Mouse (Mus musculus) heart, postnatal 4 days (tissue): ENCODE data around the gene Slc6a16. TPM values are rescaled to one million over a fixed set of nuclear protein-coding genes. Genes with fewer than 3 reads are reported as not detected.

Experiments
- DNase-seq: peaks from one replicate; pipeline ENCODE4 v3.0.0; 2021
- total RNA-seq, 2 experiments: library from RNA; stranded (reverse); gene quantifications; 2 replicates each; pipeline ENCODE4 v1.2.3; 2021

The Slc6a16 gene
- total RNA-seq, 2 experiments from 2014 or later = 0.18 TPM; not detected in 1

DNA sequence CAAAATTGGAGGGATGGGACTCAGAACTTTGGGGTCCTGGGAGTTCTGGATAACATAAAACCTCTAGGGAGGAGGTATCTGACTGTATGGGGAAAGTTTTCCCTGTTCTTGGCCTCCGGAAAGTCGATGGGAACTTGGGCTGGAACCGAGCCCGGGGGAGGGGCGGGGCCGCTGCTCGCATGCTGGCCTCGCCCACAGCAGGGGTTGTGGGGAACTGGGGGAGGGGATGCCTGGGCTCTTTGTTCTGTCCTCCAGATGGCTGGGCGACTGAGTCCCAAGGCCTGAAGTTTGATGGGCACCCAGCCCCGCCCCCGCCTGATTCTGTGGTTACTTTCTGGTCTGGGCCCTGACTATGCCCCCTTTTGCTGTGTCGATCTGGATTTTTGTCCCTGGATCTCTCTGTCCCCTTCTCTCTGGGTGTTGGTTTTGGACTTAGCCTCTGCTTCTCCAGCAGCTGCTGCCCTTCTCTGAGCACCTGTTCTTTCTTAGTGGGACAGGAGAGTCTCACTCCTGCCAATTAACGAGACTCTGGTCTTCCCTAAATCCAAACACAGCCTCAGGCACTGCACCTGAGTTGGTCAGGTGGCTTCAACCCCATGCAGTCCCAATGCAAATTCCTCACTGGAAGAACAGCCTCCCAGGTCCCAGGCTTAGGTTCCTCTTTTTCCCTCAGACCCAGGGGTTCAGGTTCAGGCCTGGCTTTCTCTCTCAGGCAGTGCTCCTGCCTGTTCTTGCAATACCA lies 24.3 kb upstream of the Slc6a16 start:
- peak; percentile 88 for DNase-seq

- DNase-seq = no peak
Observed at GRCm38 (mm10) chr7:45221680-45222079, 19.2 kb upstream of the Slc6a16 start.

GRCm38 (mm10) chr7:45224826-45225225 lies 16.1 kb upstream of the Slc6a16 start:
- DNase-seq = no peak

DNA sequence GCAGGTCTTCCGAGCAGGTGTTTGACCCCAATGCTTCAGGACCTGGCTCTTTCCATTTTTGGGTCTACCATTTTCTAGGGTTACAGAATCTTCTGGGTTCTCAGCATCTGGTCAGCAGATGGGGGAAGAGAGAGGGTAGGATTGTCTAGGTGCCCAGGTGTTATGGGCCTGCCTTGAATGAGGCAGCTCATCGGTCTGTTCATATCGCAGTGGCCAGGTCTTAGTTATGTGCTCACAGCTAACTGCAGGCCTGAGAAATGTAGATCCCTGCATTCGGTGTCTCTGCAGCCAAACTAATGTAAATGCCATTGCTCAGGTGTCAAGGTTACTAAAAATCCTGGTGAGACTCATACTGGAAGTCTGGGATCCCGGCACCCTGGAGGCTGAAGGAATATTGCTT lies 14.5 kb upstream of the Slc6a16 start:
- no peak for DNase-seq

- no peak for DNase-seq
Observed at GRCm38 (mm10) chr7:45228548-45228947, 12.3 kb upstream of the Slc6a16 start.

DNA sequence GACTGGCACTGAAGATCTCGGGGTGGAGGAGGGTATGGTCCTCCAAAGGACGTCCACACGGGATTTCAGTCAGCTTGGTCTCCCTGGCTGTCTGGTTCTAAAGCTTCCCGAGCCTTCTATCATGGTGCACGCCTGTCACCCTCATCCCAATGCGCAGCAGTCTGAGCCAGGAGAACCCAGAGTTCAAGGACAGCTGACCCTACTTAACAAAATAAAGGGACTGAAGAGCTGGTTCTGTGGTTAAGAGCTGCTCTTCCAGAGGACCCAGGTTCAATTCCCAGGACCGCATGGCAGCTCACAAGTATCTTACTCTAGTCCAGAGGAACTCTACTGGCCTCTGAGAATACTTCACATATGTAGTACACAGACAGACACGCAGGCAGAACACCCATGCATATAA lies 11.8 kb upstream of the Slc6a16 start:
- no peak for DNase-seq

- DNase-seq = no peak
Observed at GRCm38 (mm10) chr7:45229459-45230203, 11.3 kb upstream of the Slc6a16 start.

GRCm38 (mm10) chr7:45231192-45231591 lies 9.7 kb upstream of the Slc6a16 start:
- DNase-seq = no peak

DNA sequence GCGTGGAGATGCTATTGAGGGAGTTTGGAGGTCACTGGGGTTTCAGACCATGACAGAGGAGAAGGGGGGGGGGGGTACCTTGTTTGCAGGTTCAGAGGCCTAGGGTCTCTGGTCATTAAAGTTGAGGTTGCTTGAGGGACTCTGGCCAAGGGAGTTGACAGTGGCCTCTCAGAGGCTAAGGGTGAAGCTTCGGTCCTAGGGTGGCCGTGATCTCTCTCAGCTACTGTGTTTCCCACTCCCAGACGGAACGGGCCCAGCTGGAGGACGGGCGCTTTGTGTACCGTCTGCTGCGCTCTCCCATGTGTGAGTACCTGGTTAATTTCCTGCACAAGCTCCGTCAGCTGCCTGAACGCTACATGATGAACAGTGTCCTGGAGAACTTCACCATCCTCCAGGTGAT lies 8.9 kb upstream of the Slc6a16 start:
- no peak for DNase-seq

DNA sequence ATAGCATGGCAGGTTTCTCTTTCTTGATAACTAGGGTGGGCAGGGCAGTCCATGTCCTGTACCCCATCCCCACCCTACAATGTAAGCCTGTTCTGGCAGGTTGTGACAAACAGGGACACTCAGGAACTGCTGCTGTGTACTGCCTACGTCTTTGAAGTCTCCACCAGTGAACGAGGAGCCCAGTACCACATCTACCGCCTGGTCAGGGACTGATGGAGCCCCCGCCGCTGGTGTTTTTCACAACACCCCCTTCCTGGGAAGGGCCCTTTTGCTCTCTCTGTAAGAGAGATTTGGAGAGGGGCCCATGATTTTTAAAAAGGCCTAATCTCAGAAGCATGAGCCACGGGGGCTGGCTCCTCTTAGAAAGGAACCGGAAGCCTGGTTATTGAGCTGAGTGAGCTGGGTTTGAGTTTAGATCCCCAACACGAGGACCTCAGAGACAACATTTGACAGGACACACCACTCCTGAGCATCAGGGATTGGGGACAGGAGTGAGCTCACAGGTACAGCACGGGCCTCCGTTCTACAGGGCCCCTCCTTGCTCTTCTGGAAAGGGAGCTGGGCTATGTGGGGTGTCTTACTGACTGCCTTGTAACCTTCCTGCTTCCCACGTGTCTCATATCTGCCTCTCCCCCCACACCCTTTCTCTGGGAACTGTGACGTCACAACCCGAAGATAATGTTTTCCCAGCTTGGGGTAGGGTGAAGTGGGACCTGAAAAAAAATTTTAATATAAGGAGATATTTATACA lies 8.0 kb upstream of the Slc6a16 start:
- DNase-seq = no peak

DNA sequence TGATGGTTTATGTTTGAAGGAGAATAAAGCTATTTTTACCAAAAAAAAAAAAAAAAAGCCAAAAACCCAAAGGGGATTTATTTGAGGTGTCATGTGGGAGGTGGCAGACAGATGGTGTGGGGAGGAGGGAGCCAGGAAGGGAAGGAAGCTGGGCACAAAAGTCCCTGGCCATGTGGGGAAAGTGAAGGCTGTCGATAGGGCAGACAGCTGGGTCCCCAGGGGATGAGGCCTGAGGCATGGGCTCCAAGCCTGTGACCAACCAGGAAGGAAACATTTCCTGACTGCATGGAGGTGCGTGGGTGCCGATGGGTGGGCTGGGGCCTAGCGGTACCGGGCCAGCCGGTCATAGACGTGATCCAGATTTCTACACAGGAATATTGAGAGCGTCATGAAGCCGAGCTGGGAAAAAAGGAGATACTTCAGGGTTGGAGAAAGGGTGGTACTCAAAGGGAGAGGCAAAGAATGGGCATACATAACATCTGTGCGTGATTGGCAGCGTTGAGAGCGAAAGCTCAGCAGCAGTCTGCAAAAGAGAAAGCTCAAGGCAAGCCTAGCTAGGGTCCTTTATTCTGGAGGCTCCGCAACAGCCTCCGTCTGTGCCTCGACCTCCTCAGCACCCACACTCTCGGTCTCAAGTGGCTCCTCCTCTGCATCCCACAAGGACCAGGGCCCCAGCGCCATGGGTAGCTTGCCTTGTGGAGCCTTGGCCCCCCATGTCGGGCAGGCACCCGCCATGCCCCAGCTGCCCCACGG lies 7.1 kb upstream of the Slc6a16 start:
- DNase-seq = peak; percentile 50

DNA sequence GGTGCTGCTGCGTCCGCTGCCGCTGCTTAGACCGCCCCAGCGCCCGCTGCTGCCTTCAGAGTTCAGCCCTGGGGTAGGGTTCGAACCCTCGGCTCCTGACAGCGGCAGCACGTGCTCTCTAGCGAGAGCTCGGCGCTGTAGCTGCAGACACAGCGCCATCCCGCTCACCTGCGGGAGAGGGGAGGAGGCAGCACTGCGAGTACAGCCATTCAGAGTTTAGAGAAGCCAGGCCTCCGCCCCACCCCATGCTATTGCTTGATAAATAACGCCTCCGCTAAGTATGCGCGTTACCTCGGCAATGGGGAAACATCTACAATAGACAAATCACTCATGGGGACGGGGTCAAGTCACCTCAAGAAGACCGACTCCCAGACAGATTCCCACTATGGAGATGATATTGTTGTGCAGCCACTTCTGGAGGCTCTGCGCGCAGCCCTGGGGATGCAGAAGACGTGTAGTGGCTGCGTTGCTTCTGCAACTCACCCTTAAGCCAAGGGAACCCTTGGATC lies 6.5 kb upstream of the Slc6a16 start:
- no peak for DNase-seq

DNA sequence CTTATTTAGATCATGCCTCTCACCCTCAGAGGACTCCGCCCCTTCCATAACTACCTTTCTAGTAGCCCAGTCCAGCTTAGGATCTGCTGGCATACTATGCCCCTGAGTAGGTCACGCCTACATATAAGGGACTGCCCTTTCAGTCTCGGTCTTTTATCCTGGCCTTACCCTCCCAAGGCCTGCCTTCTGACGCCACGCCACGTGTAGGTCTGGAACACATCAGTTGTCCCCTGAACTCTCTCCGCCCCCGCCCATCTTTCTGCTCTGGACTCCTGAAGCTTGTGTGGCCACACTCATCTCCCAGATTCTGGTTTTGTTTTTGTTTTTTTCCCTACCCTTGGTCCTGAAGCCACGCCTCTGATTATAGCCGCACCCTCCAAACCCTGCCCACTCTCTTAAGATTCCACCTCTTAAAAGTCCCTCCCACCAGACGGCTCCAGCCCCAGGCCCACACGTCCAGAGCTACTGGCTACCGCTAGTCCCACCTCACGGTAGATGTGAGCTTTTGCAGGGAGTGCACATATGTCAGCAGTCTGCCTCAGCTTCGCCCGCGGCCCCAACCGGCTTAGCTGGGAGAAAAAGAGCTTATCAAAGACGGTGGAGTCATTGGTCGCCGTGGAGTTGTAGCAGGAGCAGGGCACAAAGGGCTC lies 5.8 kb upstream of the Slc6a16 start:
- DNase-seq = peak; percentile 50

DNA sequence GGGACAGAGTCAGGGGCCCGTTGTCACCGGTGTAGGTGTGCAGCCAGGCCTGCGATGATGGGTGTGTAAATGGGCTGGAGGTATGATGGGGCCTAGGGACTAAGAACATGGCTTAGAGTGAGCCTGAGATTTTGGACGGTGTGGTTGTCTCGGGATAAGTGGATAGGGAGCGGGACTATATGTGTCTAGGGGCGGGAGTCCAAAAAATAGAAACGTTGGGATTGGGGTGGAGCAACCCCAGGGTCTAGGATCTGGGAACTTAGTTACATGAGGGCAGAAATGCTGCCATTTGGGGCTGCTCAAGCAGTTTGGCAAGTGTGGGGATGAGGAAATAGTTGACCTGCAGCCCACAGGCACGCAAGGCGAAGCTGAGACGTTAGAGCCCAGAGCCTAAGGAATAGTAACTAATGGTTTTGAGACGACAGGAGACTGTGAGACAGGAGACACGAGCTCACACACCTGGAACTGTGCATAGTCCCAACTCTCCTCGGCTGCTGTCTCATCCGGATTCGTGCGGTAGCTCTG lies 5.2 kb upstream of the Slc6a16 start:
- DNase-seq = peak; percentile 32

- no peak for DNase-seq
Observed at GRCm38 (mm10) chr7:45237747-45238699, 2.9 kb upstream of the Slc6a16 start.

DNA sequence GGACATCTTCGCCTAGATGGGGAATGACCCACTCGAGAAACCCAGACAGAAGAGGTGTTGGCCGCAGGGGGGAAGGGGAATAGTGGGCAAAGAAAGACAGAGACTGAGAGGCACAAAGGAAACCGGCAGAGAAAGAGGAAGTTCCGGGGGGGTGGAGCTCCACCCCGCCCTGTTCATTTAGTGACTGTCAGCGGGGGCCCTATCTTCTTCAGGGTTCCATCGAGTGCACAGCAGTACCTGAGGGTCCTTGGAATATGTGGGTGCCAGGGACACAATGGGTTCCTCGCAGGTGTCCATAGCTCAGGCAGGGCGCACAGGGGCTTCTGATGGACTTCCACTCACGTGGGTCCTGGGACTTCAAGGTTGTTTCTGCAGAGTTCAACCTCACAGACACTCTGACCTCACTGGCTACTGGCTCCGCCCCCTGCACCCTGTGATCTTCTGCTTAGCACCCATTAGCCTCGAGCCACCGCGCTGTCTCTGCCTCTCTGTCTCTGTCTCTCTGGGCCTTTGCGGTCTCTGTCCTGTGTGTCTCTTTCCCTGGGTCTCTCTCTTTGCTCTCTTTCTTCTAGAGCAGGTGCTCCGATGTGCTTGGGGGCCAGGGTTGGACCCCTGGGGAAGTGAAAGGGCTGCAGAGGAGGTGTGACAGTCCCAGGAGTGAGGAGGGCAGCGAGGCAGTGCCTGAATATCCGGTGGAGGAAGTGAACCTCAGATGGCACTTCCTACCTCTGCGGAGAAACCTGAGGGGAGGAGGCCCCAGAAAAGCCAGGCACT lies 2.0 kb upstream of the Slc6a16 start, which contains the start of gene Cd37:
Gene Cd37, minus strand, starts transcription at position 393 of the 774 bp plus-strand sequence.
- no peak for DNase-seq

- no peak for DNase-seq
Observed at GRCm38 (mm10) chr7:45240109-45240508, 776 bp upstream of the Slc6a16 start.

- no peak for DNase-seq
Observed at GRCm38 (mm10) chr7:45241389-45241749, 484 bp downstream of the Slc6a16 start.

GRCm38 (mm10) chr7:45247666-45248065 lies 6.8 kb downstream of the Slc6a16 start:
- DNase-seq = no peak
